Mouse (Mus musculus): ENCODE data around the gene Olfr1329. TPM values are rescaled to one million over a fixed set of nuclear protein-coding genes. Genes with fewer than 3 reads are reported as not detected.
"Not testable (repeated sequence)": the region's sequence is repeated elsewhere in the genome, so short reads cannot be mapped to it uniquely, and the experiment has no call there.

Gene Olfr1329
- total RNA-seq (2021): not detected
- long read RNA-seq, experiment 1: 0 reads
- long read RNA-seq, experiment 2: 0 reads

DNA sequence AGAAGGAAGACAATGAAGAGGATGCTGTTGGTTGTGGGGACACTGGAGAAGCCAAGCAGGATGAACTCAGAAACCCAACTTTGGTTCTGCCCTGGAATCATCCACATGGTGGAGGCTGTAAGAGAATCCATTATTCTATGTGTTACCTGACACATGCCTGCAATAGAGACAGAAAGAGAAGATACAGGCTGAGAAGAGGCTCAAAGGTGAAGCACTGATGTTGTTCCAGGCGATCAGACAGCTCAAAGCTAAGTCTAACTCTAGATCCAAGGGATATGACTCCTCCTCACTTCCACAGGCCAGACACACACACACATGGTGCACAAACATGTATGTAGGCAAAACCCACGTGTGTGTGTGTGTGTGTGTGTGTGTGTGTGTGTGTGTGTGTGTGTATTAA is at the start of gene Olfr1329:
TSS of gene Olfr1329 (minus strand) at position 101 of the 400 bp plus-strand sequence.
- DNase-seq (ENCODE audit: low spot score in 2 of 2): not testable (repeated sequence)

DNA sequence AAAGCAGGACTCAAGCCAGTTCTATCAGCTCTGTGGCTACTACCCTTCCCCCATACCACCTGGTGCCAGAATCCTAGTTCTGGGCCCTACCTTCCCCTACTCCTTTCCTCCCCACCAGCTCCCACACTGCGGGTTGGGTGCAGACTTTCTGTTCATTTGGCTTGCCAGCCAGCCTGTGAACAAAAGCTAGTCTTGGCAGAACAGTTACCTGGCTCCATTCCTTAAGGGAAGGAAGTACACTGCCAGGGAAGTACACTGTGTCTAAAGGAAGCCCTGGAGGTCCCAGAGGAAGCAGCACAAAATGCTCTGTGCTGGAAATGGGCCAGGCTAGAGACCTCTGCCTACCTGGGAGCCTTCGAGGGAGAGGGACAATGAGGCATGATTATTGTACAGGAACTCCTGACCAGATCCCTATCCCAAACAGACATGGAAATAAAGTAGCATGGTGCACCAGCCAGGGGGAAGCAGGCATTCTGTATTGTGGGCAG is 43.9 kb upstream of the Olfr1329 start, which contains the start of gene Lao1:
TSS of gene Lao1 (plus strand) at position 438 of the 488 bp plus-strand sequence.
- DNase-seq (ENCODE audit: low spot score in 2 of 2): peak; percentile 50 to 89

DNA sequence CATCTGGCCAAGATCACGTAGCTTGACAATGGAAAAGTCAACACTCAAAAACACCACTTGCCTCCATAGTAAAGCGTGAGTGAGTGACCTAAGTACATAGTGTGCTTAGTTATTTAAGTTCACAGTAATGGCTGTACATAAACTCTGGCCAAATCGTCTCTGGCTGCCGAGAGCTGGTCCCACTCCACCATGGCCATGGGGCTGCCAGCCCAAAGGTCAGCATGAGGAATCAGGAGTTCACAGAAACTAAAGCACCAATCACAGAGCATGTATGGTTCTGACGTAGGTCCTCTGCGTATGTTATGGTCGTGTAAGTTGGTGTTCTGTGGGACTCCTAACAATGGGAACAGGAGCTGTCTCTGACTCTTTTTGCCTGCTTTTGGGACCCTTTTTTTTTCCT is 41.5 kb upstream of the Olfr1329 start:
- no peak for DNase-seq (ENCODE audit: low spot score in 2 of 2)

DNA sequence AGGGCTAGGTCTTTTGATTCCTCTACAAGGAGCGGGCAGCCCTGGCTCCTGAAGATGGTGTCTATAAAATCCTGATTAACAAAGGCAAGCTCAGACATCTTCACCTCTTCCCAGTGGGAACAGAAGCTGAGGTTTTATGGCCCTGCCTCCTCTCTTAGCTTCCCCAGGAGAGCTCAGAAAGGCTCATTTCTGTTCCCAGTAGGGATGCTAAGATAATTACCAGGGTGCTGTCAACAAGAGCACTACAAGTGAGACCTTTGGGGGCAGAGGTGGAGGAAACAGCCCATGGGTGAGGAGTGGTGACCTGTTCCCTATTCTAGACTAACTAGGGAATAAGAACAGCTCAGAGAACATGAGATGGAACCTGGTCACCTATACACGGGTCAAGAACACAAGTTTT is 21.2 kb upstream of the Olfr1329 start, which contains the start of gene Olfr1328:
TSS of gene Olfr1328 (minus strand) at position 101 of the 400 bp plus-strand sequence.
- no peak for DNase-seq (ENCODE audit: low spot score in 2 of 2)

DNA sequence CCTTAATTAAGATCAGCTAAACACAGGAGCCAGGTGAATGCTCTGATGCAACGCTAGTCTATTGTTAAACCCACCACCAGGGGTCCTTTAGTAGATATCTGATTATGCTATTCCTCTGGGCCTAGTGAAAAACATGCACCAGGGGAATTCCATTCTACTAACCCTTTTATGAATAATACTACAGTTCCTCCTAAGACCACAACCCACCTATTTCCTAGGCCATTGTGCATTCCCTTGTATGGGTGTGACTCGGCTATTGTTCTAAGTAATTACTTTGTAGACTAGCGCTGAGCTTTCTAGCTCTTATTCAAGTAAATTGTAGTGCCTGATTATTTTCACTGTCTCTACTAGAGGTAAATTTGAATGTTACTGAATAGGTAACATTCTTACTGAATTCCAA is 14.1 kb upstream of the Olfr1329 start:
- not testable (repeated sequence) for DNase-seq (ENCODE audit: low spot score in 2 of 2)

DNA sequence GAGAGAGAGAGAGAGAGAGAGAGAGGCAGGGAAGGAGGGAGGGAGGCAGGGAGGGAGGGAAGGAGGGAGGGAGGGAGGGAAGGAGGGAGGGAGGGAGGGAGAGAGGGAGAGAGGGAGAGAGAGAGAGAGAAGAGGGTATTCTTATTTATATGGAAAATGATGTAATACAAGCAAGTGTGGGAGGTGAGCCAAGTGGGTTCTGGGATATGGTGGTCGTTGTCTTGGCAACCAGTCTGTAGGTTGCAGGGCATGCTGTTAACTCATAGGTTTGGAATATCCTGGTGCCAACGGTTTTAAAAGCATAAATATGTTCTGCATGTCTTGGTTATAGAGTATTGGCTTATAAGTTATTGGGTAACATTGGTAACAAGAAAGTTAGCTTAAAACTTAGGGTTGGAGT is 15.3 kb downstream of the Olfr1329 start:
- no peak for DNase-seq (ENCODE audit: low spot score in 2 of 2)

DNA sequence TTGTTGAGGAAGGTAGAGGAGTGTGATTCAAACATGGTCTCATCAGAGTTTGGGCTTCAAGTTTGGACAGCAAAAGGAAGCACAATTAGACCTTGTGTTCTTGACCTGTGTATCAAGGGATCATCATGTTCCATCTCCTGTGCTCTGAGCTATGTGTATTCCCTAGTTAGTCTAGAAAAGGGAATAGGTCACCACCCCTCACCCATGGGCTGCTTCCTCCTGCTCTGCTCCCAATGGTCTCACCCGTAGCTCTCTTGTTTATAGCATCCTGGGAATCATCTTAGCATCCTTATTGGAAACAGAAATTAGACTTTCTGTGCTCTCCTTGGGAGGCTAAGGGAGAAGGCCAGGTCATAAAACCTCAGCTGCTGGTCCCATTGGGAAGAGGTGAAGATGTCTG is 29.0 kb downstream of the Olfr1329 start, which contains the start of gene Olfr1330:
TSS of gene Olfr1330 (plus strand) at position 301 of the 400 bp plus-strand sequence.
- no peak for DNase-seq (ENCODE audit: low spot score in 2 of 2)

DNA sequence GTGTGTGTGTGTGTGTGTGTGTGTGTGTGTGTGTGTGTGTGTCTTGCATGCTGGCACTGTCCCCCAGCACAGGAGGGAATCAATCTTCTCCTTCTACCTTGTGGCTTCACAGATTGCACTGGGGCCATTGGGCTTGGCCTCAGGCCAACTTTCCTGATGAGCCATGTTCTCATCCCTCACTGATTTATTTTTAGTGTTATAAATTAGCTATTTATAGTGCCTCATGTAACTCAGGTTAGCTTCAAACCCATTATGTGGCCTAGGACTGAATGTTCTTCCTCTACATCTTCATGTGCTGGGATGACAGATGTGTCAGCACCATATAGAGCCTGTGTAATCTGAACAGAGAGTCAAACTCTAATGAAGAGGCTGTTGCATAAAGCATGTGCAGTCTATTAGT is 49.7 kb downstream of the Olfr1329 start:
- no peak for DNase-seq (ENCODE audit: low spot score in 2 of 2)

Other genes starting within 250 kb of the Olfr1329 start
- gene Olfr1342, start 224.7 kb downstream of the Olfr1329 start, total RNA-seq (2021): not detected
- gene Olfr1341, start 213.9 kb downstream of the Olfr1329 start, total RNA-seq (2021): not detected
- not detected for gene Olfr1340, start 197.3 kb downstream of the Olfr1329 start, total RNA-seq (2021)
- gene Olfr1339, start 185.3 kb downstream of the Olfr1329 start, total RNA-seq (2021): not detected
- gene Olfr1338, start 158.7 kb downstream of the Olfr1329 start, total RNA-seq (2021): not detected
- not detected for gene Olfr1337, start 134.9 kb downstream of the Olfr1329 start, total RNA-seq (2021)
- not detected for gene Olfr1335, start 107.5 kb downstream of the Olfr1329 start, total RNA-seq (2021)
- gene Olfr1333, start 81.2 kb downstream of the Olfr1329 start, total RNA-seq (2021): not detected
- not detected for gene Olfr1331, start 52.8 kb downstream of the Olfr1329 start, total RNA-seq (2021)
- gene Olfr1330, start 28.9 kb downstream of the Olfr1329 start, total RNA-seq (2021): not detected
- not detected for gene Olfr1328, start 21.1 kb upstream of the Olfr1329 start, total RNA-seq (2021)
- 1 to 10 TPM in 1 of 2 experiments, under 1 TPM in 1; 0.95 to 1.2 TPM for gene Lao1, start 44.1 kb upstream of the Olfr1329 start, total RNA-seq (2021)
- 100 to 1,000 TPM in 1 of 2 experiments, 10 to 100 TPM in 1; 89.7 to 110 TPM for gene Slc2a1, start 191.2 kb upstream of the Olfr1329 start, total RNA-seq (2021)